8 mouse cellular contexts compared by ENCODE assay signal in genomic region chr9:65744171-65745082, GRCm38 (mm10).
DNase-seq lines count a peak whose midpoint lies in the region; ATAC-seq and TF ChIP-seq lines count a peak whose summit lies in the region.
"Had no signal": no experiment of that assay in that cellular context is flagged by ENCODE, and none has a peak within 500 bp of the region (broad histone marks: within the 10 kb centered on the region; RNA-seq: fewer than 3 reads in every experiment).

No protein-coding gene starts in this region.

- 0 out of 2 replicates have a peak overlapping the region, but pooled peaks have one; percentile 34 for H3K9ac ChIP-seq in heart, embryonic 11.5 days (ENCODE audit: low read depth, low read length)
- H3K9ac ChIP-seq in liver, postnatal 0 days (replicated peaks) = no peak overlapping the region
- H3K9ac ChIP-seq in neural tube, embryonic 15.5 days (replicated peaks) = peak overlapping the region; percentile 14; the same call in 1 of the 2 replicates

- no peak for TF ChIP-seq EP300 in liver, postnatal 0 days (IDR thresholded peaks at IDR 0.05; ENCODE audit: low read depth)

- TF ChIP-seq CTCF in liver, postnatal 0 days (IDR thresholded peaks at IDR 0.05; ENCODE audit: low read depth) = no peak

- 0 out of 2 replicates have a peak, but pooled peaks have one; percentile 18 for ATAC-seq in heart, embryonic 11.5 days (replicated peaks; ENCODE audit: insufficient number of reproducible peaks, low FRiP score, low TSS enrichment)
- ATAC-seq in liver, postnatal 0 days = peak; percentile 65; the same call in 1 of the 2 replicates
- peak; percentile 77 for ATAC-seq in neural tube, embryonic 15.5 days (ENCODE audit: low FRiP score)
- no peak for ATAC-seq in inflammation-experienced regulatory T-cells, adult 6 months

- DNase-seq in adrenal gland, postnatal 36 days = peak; percentile 71 to 72
- peak; percentile 72 for DNase-seq in embryo, embryonic 11 days
- DNase-seq in kidney, postnatal 10 days = peak; percentile 23
- DNase-seq in liver, postnatal 0 days = peak; percentile 40

- H3K4me2 ChIP-seq in heart, embryonic 11.5 days = peak overlapping the region; percentile 27
- no peak overlapping the region for H3K4me2 ChIP-seq in liver, postnatal 0 days (ENCODE audit: low read depth, low read length)
- H3K4me2 ChIP-seq in neural tube, embryonic 15.5 days = peak overlapping the region; percentile 11; the same call in 1 of the 2 replicates

- no peaks in the 10 kb centered on the region for H3K9me3 ChIP-seq in heart, embryonic 11.5 days (replicated peaks; ENCODE audit: control insufficient read depth, low read length)
- no peaks in the 10 kb centered on the region for H3K9me3 ChIP-seq in liver, postnatal 0 days (ENCODE audit: low read length)
- H3K9me3 ChIP-seq in neural tube, embryonic 15.5 days (replicated peaks) = no peaks in the 10 kb centered on the region

- no peak overlapping the region for H3K4me3 ChIP-seq in heart, embryonic 11.5 days (ENCODE audit: low read depth, low read length)
- no peak overlapping the region for H3K4me3 ChIP-seq in liver, postnatal 0 days (ENCODE audit: low read depth, low read length)
- H3K4me3 ChIP-seq in neural tube, embryonic 15.5 days (replicated peaks) = no peak overlapping the region
- H3K4me3 ChIP-seq: myocyte had no signal

- no peaks in the 10 kb centered on the region for H3K27me3 ChIP-seq in heart, embryonic 11.5 days (ENCODE audit: control insufficient read depth, insufficient read depth, low read length)
- H3K27me3 ChIP-seq in liver, postnatal 0 days (ENCODE audit: insufficient read depth, low read length) = no peaks in the 10 kb centered on the region
- no peaks in the 10 kb centered on the region for H3K27me3 ChIP-seq in neural tube, embryonic 15.5 days (replicated peaks)

- H3K36me3 ChIP-seq in heart, embryonic 11.5 days (ENCODE audit: control insufficient read depth, insufficient read depth, low read length) = no peaks in the 10 kb centered on the region
- H3K36me3 ChIP-seq in liver, postnatal 0 days (replicated peaks; ENCODE audit: insufficient read depth, low read length) = no peaks in the 10 kb centered on the region
- H3K36me3 ChIP-seq in neural tube, embryonic 15.5 days = no peaks in the 10 kb centered on the region

- H3K27ac ChIP-seq in heart, embryonic 11.5 days (ENCODE audit: low read depth, low read length) = peak overlapping the region; percentile 79
- H3K27ac ChIP-seq in liver, postnatal 0 days (ENCODE audit: low read depth) = peak overlapping the region; percentile 58
- peak overlapping the region; percentile 86 for H3K27ac ChIP-seq in neural tube, embryonic 15.5 days (replicated peaks)

- H3K4me1 ChIP-seq in heart, embryonic 11.5 days (ENCODE audit: control insufficient read depth, insufficient read depth, low read length) = peaks cover 28% of the 10 kb centered on the region
- peaks cover 20% of the 10 kb centered on the region for H3K4me1 ChIP-seq in liver, postnatal 0 days (ENCODE audit: insufficient read depth)
- H3K4me1 ChIP-seq in neural tube, embryonic 15.5 days = peaks cover 45% of the 10 kb centered on the region

- WGBS in heart, embryonic 11.5 days (ENCODE audit: insufficient replicate concordance) = 35% methylated on average over 4 of the region's 4 CpGs
- 59% methylated on average over 4 of the region's 4 CpGs for WGBS in liver, postnatal 0 days (ENCODE audit: insufficient replicate concordance)
- WGBS in neural tube, embryonic 15.5 days = 16% methylated on average over 4 of the region's 4 CpGs
